Mouse (Mus musculus) midbrain, postnatal 0 days (tissue): ENCODE results near the gene Jazf1. TPM values are rescaled to one million over a fixed set of nuclear protein-coding genes. Genes with fewer than 3 reads are reported as not detected.
A peak's percentile ranks its signal among the peaks of the same experiment; 100 is the strongest.

Experiments used
- ATAC-seq: fragments of 200-750 bp; cut with Nextera tagmentation; 2 replicates; pipeline ENCODE4 v1.8.0; 2017; ENCODE audit warnings: moderate number of reproducible peaks, mild to moderate bottlenecking, moderate TSS enrichment, moderate library complexity; ENCODE audit not compliant: low FRiP score
- DNase-seq: peaks from one replicate; pipeline ENCODE4 v3.0.0-alpha.2; 2015; ENCODE audit warnings: low spot score
- H3K27ac ChIP-seq: fragments of 300-500 bp; sonication (generic); 2 replicates; pipeline ENCODE4 v1.5.1; 2014; ENCODE audit warnings: low read depth, mild to moderate bottlenecking, low read length, mixed read lengths
- H3K27me3 ChIP-seq: fragments of 300-500 bp; sonication (generic); 2 replicates; pipeline ENCODE4 v1.6.1; 2014; ENCODE audit warnings: low read length, control low read depth, mixed read lengths; ENCODE audit not compliant: insufficient read depth
- H3K36me3 ChIP-seq: fragments of 300-500 bp; sonication (generic); 2 replicates; pipeline ENCODE4 v1.6.1; 2014; ENCODE audit warnings: low read length, control low read depth, mixed read lengths; ENCODE audit not compliant: insufficient read depth
- H3K4me1 ChIP-seq: fragments of 300-500 bp; sonication (generic); 2 replicates; pipeline ENCODE4 v1.6.1; 2014; ENCODE audit warnings: mild to moderate bottlenecking, control low read depth, antibody characterized with exemption, low read length, mixed read lengths; ENCODE audit not compliant: insufficient read depth
- H3K4me2 ChIP-seq: fragments of 300-500 bp; sonication (generic); 2 replicates; pipeline ENCODE4 v1.6.1; 2014; ENCODE audit warnings: low read depth, mild to moderate bottlenecking, low read length, mixed read lengths; ENCODE audit not compliant: poor library complexity, severe bottlenecking
- H3K4me3 ChIP-seq: fragments of 300-500 bp; sonication (generic); 2 replicates; pipeline ENCODE4 v1.5.1; 2014; ENCODE audit warnings: low read depth, mild to moderate bottlenecking, low read length, moderate library complexity
- H3K9ac ChIP-seq: fragments of 300-500 bp; sonication (generic); replicated peaks from 2 replicates; pipeline ENCODE4 v1.6.1; 2014; ENCODE audit warnings: mild to moderate bottlenecking, low read length, moderate library complexity, mixed read lengths; ENCODE audit not compliant: poor library complexity, severe bottlenecking
- H3K9me3 ChIP-seq: fragments of 300-500 bp; sonication (generic); 2 replicates; pipeline ENCODE4 v1.6.1; 2016; ENCODE audit warnings: low read length, control low read depth
- CTCF ChIP-seq: IDR thresholded peaks from 2 replicates; pipeline ENCODE4 v1.5.1; 2016; ENCODE audit warnings: antibody characterized with exemption, mild to moderate bottlenecking
- WGBS: fragments of 180-500 bp; shearing (Covaris S2); extraction: QIAGEN DNeasy Blood & Tissue Kit; methylation state at CpG from one replicate; pipeline ENCODE4 v1.1.7; 2014; 5-methylcytosine and 5-hydroxymethylcytosine counted together
- polyA plus RNA-seq: library from polyadenylated mRNA; unstranded; fragments of >200 nt; fragmentation: Nextera tagmentation; extraction: Ambion mirVana; gene quantifications from 2 replicates; pipeline ENCODE4 v1.2.1, GENCODE M21; 2015
- total RNA-seq: library from RNA; depleted of rRNA; stranded (reverse); fragments of >200 nt; gene quantifications from 2 replicates; pipeline ENCODE4 v1.2.3, GENCODE M21; 2014; rRNA removed

Gene Jazf1
- total and polyA plus RNA-seq, 2 experiments from 2014 or later = 44.4 to 79.7 TPM

- Histone ChIP-seq H3K4me1 (no peaks in the 10 kb centered on the region), H3K27me3 (no peaks in the 10 kb centered on the region), H3K4me3 (no peak overlapping the region), H3K9me3 (no peaks in the 10 kb centered on the region), H3K36me3 (peaks cover 23% of the 10 kb centered on the region), H3K27ac (no peak overlapping the region), H3K9ac (no peak overlapping the region), H3K4me2 (no peak overlapping the region)
- no peak for DNase-seq
- ATAC-seq = no peak
- TF ChIP-seq CTCF = no peak
- WGBS = 86% methylated on average over 1 of the region's 1 CpGs
Observed at GRCm38 (mm10) chr6:52770789-52771188, 297.6 kb downstream of the Jazf1 start.

DNA sequence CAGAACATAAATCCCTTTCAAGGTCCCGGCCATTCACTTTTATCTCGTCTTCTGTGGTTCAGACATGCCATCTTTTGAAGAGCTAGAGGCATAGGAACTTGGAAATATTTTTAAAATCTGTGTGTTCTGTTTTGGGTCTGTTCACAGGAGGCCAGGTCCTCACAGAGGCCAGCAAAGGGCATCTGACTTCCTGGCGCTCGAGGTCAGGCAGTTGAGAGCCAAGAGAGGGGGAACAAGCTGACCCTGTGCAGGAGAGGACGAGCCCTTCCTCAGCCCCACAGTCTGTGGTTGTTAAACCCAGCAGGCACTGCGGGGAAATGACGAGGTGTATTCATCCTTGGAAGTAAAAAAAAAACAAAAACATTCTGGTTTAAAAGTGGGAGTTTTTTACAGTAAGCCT, 303.2 kb downstream of the Jazf1 start:
- WGBS = 72% methylated on average over 7 of the region's 7 CpGs
- TF ChIP-seq CTCF = no peak

GRCm38 (mm10) chr6:52752832-52753231, 315.6 kb downstream of the Jazf1 start:
- H3K27me3 ChIP-seq = no peaks in the 10 kb centered on the region
- 94% methylated on average over 5 of the region's 5 CpGs for WGBS
- ATAC-seq (no peak), DNase-seq (no peak)
- H3K4me1 ChIP-seq = no peaks in the 10 kb centered on the region
- no peak overlapping the region for H3K4me2 ChIP-seq
- H3K9ac ChIP-seq = no peak overlapping the region
- peaks cover 9% of the 10 kb centered on the region for H3K36me3 ChIP-seq
- TF ChIP-seq CTCF = no peak
- H3K4me3 ChIP-seq = no peak overlapping the region
- no peaks in the 10 kb centered on the region for H3K9me3 ChIP-seq
- H3K27ac ChIP-seq = no peak overlapping the region

More for the DNA sequence above, 303.2 kb downstream of the Jazf1 start:
- Histone ChIP-seq H3K4me1 (no peaks in the 10 kb centered on the region), H3K4me2 (no peak overlapping the region), H3K27ac (no peak overlapping the region), H3K27me3 (no peaks in the 10 kb centered on the region), H3K4me3 (no peak overlapping the region), H3K9me3 (no peaks in the 10 kb centered on the region), H3K9ac (no peak overlapping the region), H3K36me3 (peaks cover 22% of the 10 kb centered on the region)
- DNase-seq (no peak), ATAC-seq (no peak)

- TF ChIP-seq CTCF = no peak
- Histone ChIP-seq H3K9me3 (no peaks in the 10 kb centered on the region), H3K27me3 (no peaks in the 10 kb centered on the region), H3K36me3 (peaks cover 16% of the 10 kb centered on the region), H3K4me3 (no peak overlapping the region), H3K4me2 (no peak overlapping the region), H3K9ac (no peak overlapping the region), H3K27ac (no peak overlapping the region), H3K4me1 (no peaks in the 10 kb centered on the region)
- ATAC-seq (no peak), DNase-seq (no peak)
- WGBS = 97% methylated on average over 2 of the region's 2 CpGs
Observed at GRCm38 (mm10) chr6:52734630-52735029, 333.8 kb downstream of the Jazf1 start.

- TF ChIP-seq CTCF = no peak
- H3K27ac ChIP-seq = no peak overlapping the region
- peaks cover 14% of the 10 kb centered on the region for H3K36me3 ChIP-seq
- DNase-seq (no peak), ATAC-seq (no peak)
- no peaks in the 10 kb centered on the region for H3K27me3 ChIP-seq
- no peak overlapping the region for H3K4me3 ChIP-seq
- no peaks in the 10 kb centered on the region for H3K4me1 ChIP-seq
- H3K4me2 ChIP-seq = no peak overlapping the region
- no peaks in the 10 kb centered on the region for H3K9me3 ChIP-seq
- H3K9ac ChIP-seq = no peak overlapping the region
- WGBS = 81% methylated on average over 4 of the region's 4 CpGs
Observed at GRCm38 (mm10) chr6:52730338-52730737, 338.1 kb downstream of the Jazf1 start.

- Histone ChIP-seq H3K9ac (no peak overlapping the region), H3K4me1 (no peaks in the 10 kb centered on the region), H3K4me2 (no peak overlapping the region), H3K4me3 (no peak overlapping the region), H3K9me3 (no peaks in the 10 kb centered on the region), H3K27ac (no peak overlapping the region), H3K36me3 (peaks cover 14% of the 10 kb centered on the region), H3K27me3 (no peaks in the 10 kb centered on the region)
- TF ChIP-seq CTCF = peak; percentile 96
- ATAC-seq (no peak), DNase-seq (peak; percentile 53)
- WGBS = 60% methylated on average over 8 of the region's 8 CpGs
Observed at GRCm38 (mm10) chr6:52724805-52725439, 343.5 kb downstream of the Jazf1 start.

Other genes starting within 250 kb of the Jazf1 start
- gene Creb5, start 218.6 kb upstream of the Jazf1 start, total RNA-seq = 2.3 and 3.2 TPM in 2 replicates
- gene Creb5, start 218.6 kb upstream of the Jazf1 start, polyA plus RNA-seq = 1.6 and 1.7 TPM in 2 replicates